Mouse (Mus musculus): ENCODE data around the gene Olfr1200.

Olfr1200 gene

DNA sequence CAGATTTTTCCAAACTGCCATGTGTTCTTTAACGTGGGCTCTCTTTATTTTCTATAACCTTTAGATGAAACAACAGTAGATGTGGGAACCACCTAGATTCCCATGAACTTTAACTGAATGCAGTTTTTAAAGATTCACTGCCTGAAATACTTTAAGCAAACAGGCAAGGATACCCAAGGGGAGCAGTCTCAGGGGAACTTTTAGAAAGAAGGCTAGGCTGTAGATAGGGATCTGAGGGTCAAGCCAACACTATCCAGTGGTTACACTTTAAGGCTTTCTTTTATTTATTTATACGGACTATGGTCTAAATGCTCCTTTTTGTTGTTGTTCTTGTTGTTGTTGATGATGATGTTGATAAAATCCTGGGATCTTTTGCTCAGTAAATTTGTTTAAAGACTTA is at the start of gene Olfr1200:
Gene Olfr1200, minus strand, starts transcription at position 101 of the 400 bp plus-strand sequence.
- no peak for DNase-seq (ENCODE audit: low spot score in 2 of 2)

DNA sequence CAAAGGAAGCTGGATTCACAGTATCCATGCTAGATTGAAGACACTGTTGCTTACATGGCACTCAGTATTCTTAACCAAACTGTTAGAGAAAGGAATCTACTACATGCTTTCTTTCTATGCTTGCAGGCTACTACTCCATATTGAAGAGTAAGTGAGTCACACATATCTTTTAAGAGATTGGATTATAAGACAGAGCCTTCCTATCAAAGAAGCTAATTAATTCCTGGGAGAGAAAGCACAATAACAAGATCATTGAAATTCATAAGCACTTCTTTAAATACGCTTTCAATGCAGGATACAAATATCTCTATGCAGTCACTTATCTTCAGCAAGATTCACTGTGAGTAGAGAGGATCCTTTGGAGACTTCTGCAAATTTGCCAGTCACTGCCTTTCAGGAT is 43.9 kb upstream of the Olfr1200 start, which contains the start of gene Olfr1202:
Gene Olfr1202, plus strand, starts transcription at position 301 of the 400 bp plus-strand sequence.
- DNase-seq (ENCODE audit: low spot score in 2 of 2), result no peak

DNA sequence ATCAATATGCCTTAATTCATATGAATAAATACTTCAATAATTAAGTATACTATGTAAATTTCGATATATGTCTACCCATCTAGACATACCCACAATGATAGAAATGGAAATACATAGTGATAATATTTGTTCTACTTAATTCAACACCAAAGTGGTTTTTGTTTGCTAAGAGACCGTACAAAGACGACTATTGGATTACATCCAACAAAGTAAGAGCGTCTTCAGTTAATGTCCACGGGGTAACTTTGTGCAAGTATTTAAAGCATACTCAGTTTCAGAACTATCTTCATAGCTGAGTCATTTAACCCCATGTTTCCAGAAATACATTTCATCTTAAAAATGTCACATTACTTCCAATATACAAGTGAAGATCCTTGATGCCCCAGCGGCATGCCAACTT is 22.4 kb upstream of the Olfr1200 start, which contains the start of gene Olfr1201:
Gene Olfr1201, plus strand, starts transcription at position 301 of the 400 bp plus-strand sequence.
- no peak for DNase-seq (ENCODE audit: low spot score in 2 of 2)

DNA sequence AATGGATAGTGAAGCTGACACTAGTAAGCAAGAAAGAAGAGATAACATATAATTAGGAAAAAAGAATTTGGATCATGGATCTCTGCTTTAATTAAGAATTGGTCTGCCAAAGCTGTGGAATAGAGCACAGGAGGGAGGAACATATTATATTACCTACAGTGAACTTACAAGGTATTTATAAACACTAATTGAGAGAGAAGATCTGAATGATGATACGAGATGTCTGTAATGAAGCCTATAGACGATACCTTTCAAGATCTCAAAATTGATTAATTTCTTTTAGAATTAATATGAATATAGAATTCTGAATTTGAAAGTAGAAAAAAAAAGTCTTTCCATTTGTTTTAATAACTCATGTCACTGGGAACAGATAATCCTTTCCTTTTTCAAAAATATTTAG is 9.9 kb downstream of the Olfr1200 start, which contains the start of gene Olfr1199:
Gene Olfr1199, minus strand, starts transcription at position 101 of the 400 bp plus-strand sequence.
- no peak for DNase-seq (ENCODE audit: low spot score in 2 of 2)

DNA sequence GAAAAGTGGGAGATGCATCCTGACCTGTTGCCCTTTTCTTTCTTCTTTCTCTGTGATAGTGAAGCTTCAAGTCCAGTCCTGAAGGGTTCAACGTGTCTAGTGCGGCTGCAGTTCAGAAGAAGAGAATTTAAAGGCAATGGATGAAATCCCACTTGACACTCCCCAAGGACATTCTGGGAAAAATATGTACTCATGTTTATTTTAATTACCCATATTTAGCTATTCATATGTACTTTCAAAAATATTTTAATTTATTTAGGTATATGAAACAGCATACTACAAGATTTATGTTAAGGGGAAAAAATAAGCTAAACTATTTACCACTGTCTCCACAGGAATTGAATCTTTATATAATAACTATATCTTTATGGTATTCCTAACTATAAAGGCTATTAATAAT is 19.0 kb downstream of the Olfr1200 start, which contains the start of gene Olfr1198:
Gene Olfr1198, minus strand, starts transcription at position 101 of the 400 bp plus-strand sequence.
- no peak for DNase-seq (ENCODE audit: low spot score in 2 of 2)

DNA sequence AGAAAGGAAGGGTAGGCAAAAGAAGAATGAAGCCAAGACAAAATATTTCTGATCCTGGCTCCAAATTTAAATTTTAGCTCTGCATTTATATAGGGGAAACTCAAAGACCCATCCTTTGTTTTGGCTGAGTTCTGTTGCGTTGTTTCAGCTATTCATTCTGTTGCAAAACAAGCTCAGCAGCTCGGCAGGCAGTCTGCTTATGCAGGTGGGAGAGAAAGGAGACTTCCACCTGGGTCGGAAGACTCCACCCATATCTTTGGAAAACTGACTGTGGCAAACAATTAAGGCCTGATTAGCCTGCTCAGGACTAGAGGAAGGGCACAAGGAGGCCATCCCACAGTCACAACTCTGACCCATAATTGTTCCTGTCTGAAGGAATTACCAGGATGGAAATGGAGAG is 26.9 kb downstream of the Olfr1200 start:
- DNase-seq (ENCODE audit: low spot score in 2 of 2), result no peak

DNA sequence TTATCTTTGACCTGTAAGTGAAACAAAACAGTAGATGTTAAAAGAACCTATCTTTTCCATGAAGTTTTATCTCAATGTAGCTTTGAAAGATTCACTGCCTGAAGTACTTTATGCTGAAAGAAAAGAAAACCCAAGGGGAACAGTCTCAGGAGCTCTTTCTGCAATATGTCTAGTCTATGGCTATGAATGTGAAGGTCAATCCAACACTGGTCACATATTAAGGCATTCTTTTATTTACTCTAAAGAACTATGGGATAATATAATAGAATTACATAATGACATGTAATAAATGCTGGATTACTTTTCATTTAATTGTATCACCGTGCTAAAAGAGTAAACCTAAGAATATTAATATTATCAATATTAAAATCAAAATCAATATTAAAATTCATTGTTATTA is 38.0 kb downstream of the Olfr1200 start, which contains the start of gene Olfr1197:
Gene Olfr1197, minus strand, starts transcription at position 101 of the 400 bp plus-strand sequence.
- DNase-seq (ENCODE audit: low spot score in 2 of 2), result no peak

Measured in left cerebral cortex, adult 9 months (tissue).